Mouse (Mus musculus) megakaryocyte, embryonic 14.5 days (primary cell): Measurements from ENCODE around the gene Mrpl12.

Source experiments
- FLI1 ChIP-seq: IDR thresholded peaks from 2 replicates; pipeline ENCODE4 v1.6.1; 2012; ENCODE audit warnings: low read length, inconsistent platforms, mixed read lengths
- GATA1 ChIP-seq: IDR thresholded peaks from 3 replicates; pipeline ENCODE4 v1.6.1; 2012; ENCODE audit warnings: mixed read lengths, low read length, inconsistent platforms, borderline replicate concordance

DNA sequence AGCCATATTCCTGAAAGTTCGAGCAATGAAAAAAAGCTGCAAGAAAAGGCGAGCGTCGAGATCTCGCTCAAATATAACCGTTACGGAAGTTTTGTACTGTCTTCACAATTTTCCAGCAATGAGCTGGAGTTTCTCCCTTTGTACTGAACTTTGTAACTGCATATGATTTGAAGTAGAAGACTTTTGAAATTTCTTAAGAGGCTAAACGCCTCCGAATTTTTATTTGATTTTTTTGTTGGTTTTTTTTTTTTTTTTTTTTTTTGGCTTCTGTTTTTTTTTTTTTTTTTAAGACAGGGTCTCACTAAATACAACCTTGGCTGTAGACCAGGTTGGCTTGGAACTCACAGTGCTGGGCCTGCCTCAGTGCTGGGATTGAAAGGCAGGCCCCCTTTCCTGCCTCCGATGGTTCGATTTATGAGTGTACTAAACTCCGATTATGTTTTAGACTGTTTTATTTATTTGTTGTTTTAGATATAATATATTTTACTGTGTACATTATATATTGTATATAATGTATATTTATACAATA, 46.5 kb upstream of the Mrpl12 start:
- no peak for TF ChIP-seq GATA1
- no peak for TF ChIP-seq FLI1
